Mouse (Mus musculus): ENCODE results near the gene Myh8. TPM values are rescaled to one million over a fixed set of nuclear protein-coding genes. Genes with fewer than 3 reads are reported as not detected.

Myh8 gene
- polyA plus RNA-seq, 1 experiment = 0.06 TPM

GRCm38 (mm10) chr11:67257048-67257447, 19.9 kb upstream of the Myh8 start:
- TF ChIP-seq CTCF (IDR thresholded peaks at IDR 0.05; ENCODE audit: extremely low read depth, insufficient read depth, low read length) = no peak
- no peak for TF ChIP-seq POLR2A (IDR thresholded peaks at IDR 0.05; ENCODE audit: extremely low read depth, insufficient read depth, low read length)

GRCm38 (mm10) chr11:67260956-67261355, 16.0 kb upstream of the Myh8 start:
- no peak overlapping the region for H3K27ac ChIP-seq (ENCODE audit: insufficient read depth, low read length)
- no peaks in the 10 kb centered on the region for H3K4me1 ChIP-seq (ENCODE audit: control insufficient read depth, insufficient read depth, low read length)
- H3K4me3 ChIP-seq (ENCODE audit: insufficient read depth, low read length) = no peak overlapping the region
- TF ChIP-seq POLR2A (IDR thresholded peaks at IDR 0.05; ENCODE audit: extremely low read depth, insufficient read depth, low read length) (no peak), CTCF (IDR thresholded peaks at IDR 0.05; ENCODE audit: extremely low read depth, insufficient read depth, low read length) (no peak)

More at GRCm38 (mm10) chr11:67257048-67257447, 19.9 kb upstream of the Myh8 start:
- no peak overlapping the region for H3K27ac ChIP-seq (ENCODE audit: insufficient read depth, low read length)
- no peak overlapping the region for H3K4me3 ChIP-seq (ENCODE audit: insufficient read depth, low read length)
- H3K4me1 ChIP-seq (ENCODE audit: control insufficient read depth, insufficient read depth, low read length) = no peaks in the 10 kb centered on the region

GRCm38 (mm10) chr11:67293440-67293839, 16.5 kb downstream of the Myh8 start:
- H3K4me1 ChIP-seq (ENCODE audit: control insufficient read depth, insufficient read depth, low read length) = no peaks in the 10 kb centered on the region; the same call in 1 of the 2 replicates
- H3K4me3 ChIP-seq (ENCODE audit: insufficient read depth, low read length) = no peak overlapping the region
- no peak overlapping the region for H3K27ac ChIP-seq (ENCODE audit: insufficient read depth, low read length)
- TF ChIP-seq CTCF (IDR thresholded peaks at IDR 0.05; ENCODE audit: extremely low read depth, insufficient read depth, low read length) = no peak
- TF ChIP-seq POLR2A (IDR thresholded peaks at IDR 0.05; ENCODE audit: extremely low read depth, insufficient read depth, low read length) = no peak

- Histone ChIP-seq H3K27ac (ENCODE audit: insufficient read depth, low read length) (no peak overlapping the region), H3K4me1 (ENCODE audit: control insufficient read depth, insufficient read depth, low read length) (no peaks in the 10 kb centered on the region), H3K4me3 (ENCODE audit: insufficient read depth, low read length) (no peak overlapping the region)
- TF ChIP-seq POLR2A (IDR thresholded peaks at IDR 0.05; ENCODE audit: extremely low read depth, insufficient read depth, low read length) (no peak), CTCF (IDR thresholded peaks at IDR 0.05; ENCODE audit: extremely low read depth, insufficient read depth, low read length) (no peak)
Observed at GRCm38 (mm10) chr11:67313733-67314452, 37.0 kb downstream of the Myh8 start.

- Histone ChIP-seq H3K4me1 (ENCODE audit: control insufficient read depth, insufficient read depth, low read length) (no peaks in the 10 kb centered on the region), H3K4me3 (ENCODE audit: insufficient read depth, low read length) (no peak within 1 kb of the TSS), H3K27ac (ENCODE audit: insufficient read depth, low read length) (no peak within 1 kb of the TSS)
- no peak for TF ChIP-seq CTCF (IDR thresholded peaks at IDR 0.05; ENCODE audit: extremely low read depth, insufficient read depth, low read length)
- TF ChIP-seq POLR2A (IDR thresholded peaks at IDR 0.05; ENCODE audit: extremely low read depth, insufficient read depth, low read length) = no peak
Observed at GRCm38 (mm10) chr11:67321358-67321757, 44.4 kb downstream of the Myh8 start, which contains the start of gene Myh13. Gene Myh13, plus strand, starts transcription at chr11:67321658.

GRCm38 (mm10) chr11:67326536-67326935, 49.6 kb downstream of the Myh8 start:
- TF ChIP-seq CTCF (IDR thresholded peaks at IDR 0.05; ENCODE audit: extremely low read depth, insufficient read depth, low read length) (no peak), POLR2A (IDR thresholded peaks at IDR 0.05; ENCODE audit: extremely low read depth, insufficient read depth, low read length) (no peak)
- Histone ChIP-seq H3K4me3 (ENCODE audit: insufficient read depth, low read length) (no peak overlapping the region), H3K4me1 (ENCODE audit: control insufficient read depth, insufficient read depth, low read length) (no peaks in the 10 kb centered on the region), H3K27ac (ENCODE audit: insufficient read depth, low read length) (no peak overlapping the region)

- TF ChIP-seq CTCF (IDR thresholded peaks at IDR 0.05; ENCODE audit: extremely low read depth, insufficient read depth, low read length) (no peak), POLR2A (IDR thresholded peaks at IDR 0.05; ENCODE audit: extremely low read depth, insufficient read depth, low read length) (no peak)
- Histone ChIP-seq H3K4me3 (ENCODE audit: insufficient read depth, low read length) (no peak overlapping the region), H3K4me1 (ENCODE audit: control insufficient read depth, insufficient read depth, low read length) (no peaks in the 10 kb centered on the region), H3K27ac (ENCODE audit: insufficient read depth, low read length) (no peak overlapping the region)
Observed at GRCm38 (mm10) chr11:67344556-67344955, 67.6 kb downstream of the Myh8 start.

GRCm38 (mm10) chr11:67345186-67345855, 68.4 kb downstream of the Myh8 start:
- H3K27ac ChIP-seq (ENCODE audit: insufficient read depth, low read length) = no peak overlapping the region
- H3K4me3 ChIP-seq (ENCODE audit: insufficient read depth, low read length) = no peak overlapping the region
- TF ChIP-seq CTCF (IDR thresholded peaks at IDR 0.05; ENCODE audit: extremely low read depth, insufficient read depth, low read length) (no peak), POLR2A (IDR thresholded peaks at IDR 0.05; ENCODE audit: extremely low read depth, insufficient read depth, low read length) (no peak)
- H3K4me1 ChIP-seq (ENCODE audit: control insufficient read depth, insufficient read depth, low read length) = no peaks in the 10 kb centered on the region

GRCm38 (mm10) chr11:67345856-67346236, 68.9 kb downstream of the Myh8 start:
- H3K4me3 ChIP-seq (ENCODE audit: insufficient read depth, low read length) = no peak overlapping the region
- H3K27ac ChIP-seq (ENCODE audit: insufficient read depth, low read length) = no peak overlapping the region
- no peak for TF ChIP-seq CTCF (IDR thresholded peaks at IDR 0.05; ENCODE audit: extremely low read depth, insufficient read depth, low read length)
- H3K4me1 ChIP-seq (ENCODE audit: control insufficient read depth, insufficient read depth, low read length) = no peaks in the 10 kb centered on the region

Measured in cortical plate, adult 2 months (tissue).